Mouse (Mus musculus) CD8-positive naive resting alpha-beta T cell, adult 2 months (primary cell): Measurements from ENCODE around the gene Golga4.

Experiments used
- DNase-seq, 2 experiments: peaks; one replicate each; pipeline ENCODE4 v3.0.0; 2022; ENCODE audit warnings: low read depth in 2 of 2, low spot score in 2 of 2

The Golga4 gene

GRCm38 (mm10) chr9:118506020-118506403 is at the start of gene Golga4:
TSS of gene Golga4 (plus strand) at chr9:118506267.
- DNase-seq: peak; percentile 64 to 77

DNA sequence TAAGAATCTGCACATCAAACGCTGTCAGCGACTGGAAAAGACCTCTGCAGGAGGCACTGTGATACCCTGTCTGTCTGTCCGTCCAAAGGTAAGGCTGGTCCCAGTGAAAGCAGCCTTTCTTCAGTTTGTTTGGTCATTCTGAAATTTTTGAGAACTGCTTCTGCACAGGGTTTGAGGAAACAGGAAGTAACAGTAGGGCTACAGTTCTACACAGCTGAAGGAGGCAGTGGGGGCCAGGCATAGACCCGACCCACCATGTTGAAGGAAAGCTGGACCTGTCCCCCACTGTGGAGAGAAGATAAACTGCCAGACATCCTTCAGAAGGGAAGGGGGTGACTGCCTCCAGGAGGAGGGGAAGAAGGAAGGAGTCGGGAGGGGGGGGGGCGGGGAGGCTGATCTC is 49.7 kb upstream of the Golga4 start:
- DNase-seq: no peak

- DNase-seq: no peak
Measured at GRCm38 (mm10) chr9:118458039-118458438, 48.0 kb upstream of the Golga4 start.

GRCm38 (mm10) chr9:118464031-118464430 is 42.0 kb upstream of the Golga4 start:
- DNase-seq: no peak

DNA sequence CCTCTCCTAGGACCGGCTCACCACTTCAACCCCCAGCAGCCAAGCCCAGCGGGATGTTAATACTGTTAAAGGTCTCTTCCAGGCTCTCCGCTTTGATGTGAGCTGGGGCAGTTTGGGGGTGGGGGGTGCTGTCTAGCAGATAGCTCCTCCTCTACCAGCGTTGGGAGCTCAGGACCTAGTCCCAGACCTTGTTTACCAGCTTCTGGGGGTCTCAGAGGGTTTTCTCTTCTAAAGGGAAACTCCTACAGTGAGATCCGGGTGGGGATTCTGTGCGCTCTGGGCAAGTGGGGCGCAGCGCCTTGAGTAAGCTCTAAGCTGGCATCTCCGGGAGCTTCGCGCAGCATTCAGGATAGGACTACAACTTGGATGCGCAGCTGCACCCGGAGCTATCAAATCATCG is 37.8 kb upstream of the Golga4 start:
- DNase-seq: no peak

- DNase-seq: no peak
Measured at GRCm38 (mm10) chr9:118469272-118469671, 36.8 kb upstream of the Golga4 start.

- no peak for DNase-seq
Measured at GRCm38 (mm10) chr9:118471296-118471695, 34.8 kb upstream of the Golga4 start.

GRCm38 (mm10) chr9:118476211-118476765 is 29.8 kb upstream of the Golga4 start:
- DNase-seq: no peak

DNA sequence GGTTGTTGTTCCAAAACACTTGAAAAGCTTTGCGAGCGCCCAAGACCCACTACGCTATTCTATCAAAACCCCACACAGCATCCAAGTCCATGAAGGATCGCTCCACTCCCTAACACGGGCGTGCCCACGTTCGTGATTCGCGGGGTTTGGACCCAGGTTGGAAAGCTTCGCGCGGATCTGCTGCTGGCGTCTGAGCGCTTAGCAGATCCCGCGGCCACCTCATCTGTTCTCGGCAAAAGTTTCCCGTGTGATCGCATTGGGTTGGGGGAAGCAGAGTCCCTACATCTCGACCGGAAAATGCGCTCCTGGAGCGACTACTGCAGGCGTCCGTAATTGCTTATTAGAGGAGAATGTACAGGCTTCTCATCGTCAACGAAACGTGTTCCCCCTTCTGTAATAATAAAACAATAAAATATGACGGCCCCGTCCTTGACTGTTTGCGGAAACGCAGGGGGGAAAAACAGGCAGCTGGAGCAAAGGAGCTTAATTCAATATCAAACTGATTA is 29.2 kb upstream of the Golga4 start:
- DNase-seq: no peak

DNA sequence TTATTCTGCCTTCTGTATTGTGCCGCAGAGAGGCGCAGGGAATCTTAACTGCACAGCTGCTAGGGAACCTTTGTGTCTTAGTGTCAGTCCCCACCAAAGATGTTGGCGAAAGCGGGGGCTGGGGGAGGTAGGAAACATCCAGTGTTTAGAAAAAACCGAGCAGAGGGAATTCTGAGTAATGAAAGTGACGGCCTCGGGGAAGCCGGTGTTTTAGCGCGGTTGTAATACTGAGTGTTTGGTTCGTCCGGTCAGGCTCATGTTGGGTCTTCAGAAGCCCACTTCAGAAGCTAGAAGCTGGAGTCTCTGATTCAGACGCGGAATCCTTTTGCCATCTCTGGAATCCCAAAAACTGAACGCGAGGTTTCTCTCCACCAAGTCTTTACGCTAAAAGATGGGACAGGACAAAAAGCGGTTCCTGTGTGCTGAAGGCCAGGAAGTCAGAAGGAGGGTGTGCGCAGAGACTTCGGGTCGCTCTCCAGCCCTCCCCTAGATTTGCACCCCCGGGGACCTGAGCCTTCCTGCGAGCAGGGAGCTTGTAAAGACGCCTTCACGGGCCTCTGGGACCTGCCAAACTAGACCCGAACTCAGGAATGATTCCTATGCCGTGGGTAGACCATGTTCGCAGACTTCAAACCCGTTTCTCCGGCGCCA is 28.7 kb upstream of the Golga4 start:
- peak in 1 of 2 experiments; percentile 20 for DNase-seq

DNA sequence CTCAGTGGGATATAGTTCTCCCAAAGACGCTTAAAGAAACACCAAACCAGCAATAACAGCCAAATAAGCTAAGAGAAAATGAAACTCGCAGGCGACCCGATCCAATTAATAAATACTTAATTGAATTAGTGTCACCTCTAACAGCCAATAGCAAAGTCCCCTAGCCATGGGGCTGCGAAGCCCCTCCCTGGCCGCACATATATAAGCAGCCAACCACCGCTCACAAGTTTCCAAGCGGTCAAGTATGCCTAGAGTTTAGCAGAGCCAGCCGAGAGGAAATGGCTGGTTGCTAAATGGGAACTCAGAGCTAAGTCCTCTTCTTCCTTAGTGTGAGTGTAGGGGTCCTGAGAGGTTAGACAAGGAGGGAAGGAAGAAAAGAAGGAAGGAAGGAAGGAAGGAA is 28.1 kb upstream of the Golga4 start, which contains the start of gene Eomes:
Gene Eomes, plus strand, starts transcription at position 252 of the 400 bp plus-strand sequence.
- DNase-seq: no peak

- DNase-seq: peak in 1 of 2 experiments; percentile 42
Measured at GRCm38 (mm10) chr9:118478458-118478838, 27.6 kb upstream of the Golga4 start.

GRCm38 (mm10) chr9:118478839-118479507 is 27.1 kb upstream of the Golga4 start:
- peak in 1 of 2 experiments; percentile 63 for DNase-seq

- DNase-seq: no peak
Measured at GRCm38 (mm10) chr9:118479508-118480291, 26.4 kb upstream of the Golga4 start.

- no peak for DNase-seq
Measured at GRCm38 (mm10) chr9:118480292-118480690, 25.8 kb upstream of the Golga4 start.

- no peak for DNase-seq
Measured at GRCm38 (mm10) chr9:118482210-118482609, 23.9 kb upstream of the Golga4 start.

DNA sequence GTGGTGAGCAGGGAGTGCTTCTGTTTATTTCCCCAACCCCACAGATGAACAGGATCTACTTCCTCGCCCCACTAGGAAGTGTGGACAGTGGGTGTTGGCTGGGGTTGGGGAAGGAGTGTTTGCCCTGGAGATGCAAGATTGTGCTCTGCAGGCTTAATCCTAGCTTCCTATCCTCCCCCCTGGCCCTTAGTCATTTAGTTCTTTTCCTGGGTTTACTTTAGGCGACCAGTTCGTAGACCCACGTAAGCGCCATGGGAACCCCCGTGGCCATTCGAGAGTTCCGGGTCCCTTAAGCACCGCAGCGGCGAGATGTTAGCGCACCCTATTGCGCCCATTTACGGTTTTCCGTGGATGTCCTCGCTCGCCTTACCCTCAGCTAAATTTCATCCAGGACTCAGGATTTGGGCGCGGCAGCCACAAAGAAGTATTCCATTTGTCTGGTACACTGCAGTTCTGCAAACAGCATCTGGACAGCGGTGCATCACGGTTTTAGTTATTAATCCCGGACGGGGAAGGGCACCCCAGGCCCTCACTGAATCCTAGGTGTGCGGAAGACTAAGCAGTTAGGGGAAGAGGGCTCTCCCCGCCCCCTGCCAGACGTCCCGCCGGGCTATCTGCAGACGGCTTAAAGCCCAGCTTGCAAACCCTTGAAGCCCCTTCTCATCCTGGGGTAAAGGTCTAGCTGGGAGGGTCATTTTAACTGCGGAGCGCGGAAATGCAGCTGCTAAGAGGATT is 19.5 kb upstream of the Golga4 start:
- no peak for DNase-seq

- DNase-seq: no peak
Measured at GRCm38 (mm10) chr9:118487096-118487395, 19.0 kb upstream of the Golga4 start.

DNA sequence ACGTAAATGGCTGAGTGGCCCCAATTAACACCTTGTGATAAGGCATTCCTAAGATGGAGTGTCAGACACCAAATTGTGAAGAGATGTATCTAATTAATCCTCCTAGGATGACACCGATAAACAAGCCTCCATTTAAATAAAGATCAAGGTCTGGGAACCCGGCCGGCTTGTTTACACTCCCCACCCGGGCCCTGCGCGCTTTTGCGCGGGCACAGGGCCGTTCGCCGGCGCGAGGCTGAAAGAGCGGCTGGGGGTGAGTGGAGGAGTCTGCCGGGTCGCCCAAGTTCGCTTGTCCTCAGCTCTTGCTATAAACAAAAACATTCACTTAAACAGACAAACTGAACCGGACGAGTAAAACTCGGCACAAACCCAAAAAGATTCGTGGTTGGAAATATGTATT is 18.4 kb upstream of the Golga4 start:
- no peak for DNase-seq

- peak in 1 of 2 experiments; percentile 11 for DNase-seq
Measured at GRCm38 (mm10) chr9:118488138-118488895, 17.8 kb upstream of the Golga4 start.
